Mouse (Mus musculus) activated CD4-positive, CD25-positive, alpha-beta regulatory T cell, adult 4 months (primary cell): ENCODE data around the gene Foxred1. TPM values are rescaled to one million over a fixed set of nuclear protein-coding genes. Genes with fewer than 3 reads are reported as not detected.
A peak's percentile ranks its signal among the peaks of the same experiment; 100 is the strongest.

ENCODE experiments used
- ATAC-seq: one replicate; pipeline ENCODE4 v1.8.0; 2017
- polyA plus RNA-seq, 2 experiments: library from polyadenylated mRNA; unstranded; fragments of 100-300 nt; shearing (Covaris generic); gene quantifications; one replicate each; pipeline ENCODE4 v1.2.1; 2017

The Foxred1 gene
- polyA plus RNA-seq, 2 experiments from 2014 or later, result 22.8 to 24.7 TPM

GRCm38 (mm10) chr9:35192983-35193542 is 17.8 kb downstream of the Foxred1 start:
- no peak for ATAC-seq

GRCm38 (mm10) chr9:35188700-35189099 is 22.2 kb downstream of the Foxred1 start:
- no peak for ATAC-seq

- ATAC-seq, result no peak
Measured at GRCm38 (mm10) chr9:35187351-35187903, 23.4 kb downstream of the Foxred1 start.

GRCm38 (mm10) chr9:35186430-35186829 is 24.4 kb downstream of the Foxred1 start:
- ATAC-seq, result no peak

GRCm38 (mm10) chr9:35183359-35183758 is 27.5 kb downstream of the Foxred1 start:
- no peak for ATAC-seq

- ATAC-seq, result no peak
Measured at GRCm38 (mm10) chr9:35182832-35183231, 28.0 kb downstream of the Foxred1 start.

GRCm38 (mm10) chr9:35176124-35176659 is 34.7 kb downstream of the Foxred1 start:
- ATAC-seq, result peak; percentile 0

- ATAC-seq, result peak; percentile 97
Measured at GRCm38 (mm10) chr9:35175251-35176123, 35.4 kb downstream of the Foxred1 start, which contains the start of gene Dcps. Gene Dcps (minus strand): TSS chr9:35176061.

- no peak for ATAC-seq
Measured at GRCm38 (mm10) chr9:35173331-35173730, 37.5 kb downstream of the Foxred1 start.

GRCm38 (mm10) chr9:35170071-35170470 is 40.8 kb downstream of the Foxred1 start:
- ATAC-seq, result no peak

- no peak for ATAC-seq
Measured at GRCm38 (mm10) chr9:35166798-35167635, 43.8 kb downstream of the Foxred1 start.

DNA sequence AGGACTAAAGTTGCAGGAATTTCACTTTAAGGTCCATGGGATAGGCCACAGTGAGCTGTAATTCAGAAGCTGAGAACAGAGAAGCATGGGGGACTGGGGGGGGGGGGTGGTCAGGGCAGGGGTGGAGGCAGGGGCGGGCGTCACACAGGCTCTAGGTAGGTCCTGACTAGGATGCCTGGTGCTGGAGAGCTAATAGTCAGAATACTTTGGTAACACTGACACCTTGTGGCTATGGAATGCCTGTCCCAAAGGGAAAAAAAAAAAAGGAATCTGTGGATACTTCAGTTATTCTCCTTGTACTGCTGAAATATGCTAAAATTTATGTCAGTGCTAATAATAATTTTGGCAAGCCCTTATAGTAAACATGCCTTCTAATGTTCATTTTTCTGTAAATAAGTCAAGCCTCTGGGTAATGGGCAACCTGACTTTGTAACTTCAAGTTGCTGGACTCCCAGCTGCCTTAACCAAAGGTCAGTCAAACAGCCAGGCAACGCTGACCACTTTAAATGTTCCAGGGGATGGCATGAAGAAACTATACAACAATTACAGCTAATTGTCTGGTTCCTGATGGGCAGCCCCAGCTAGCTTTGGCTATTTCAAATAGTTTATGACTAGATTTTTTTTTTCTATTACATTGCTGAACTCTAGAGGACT is 44.6 kb downstream of the Foxred1 start:
- ATAC-seq, result peak; percentile 49

DNA sequence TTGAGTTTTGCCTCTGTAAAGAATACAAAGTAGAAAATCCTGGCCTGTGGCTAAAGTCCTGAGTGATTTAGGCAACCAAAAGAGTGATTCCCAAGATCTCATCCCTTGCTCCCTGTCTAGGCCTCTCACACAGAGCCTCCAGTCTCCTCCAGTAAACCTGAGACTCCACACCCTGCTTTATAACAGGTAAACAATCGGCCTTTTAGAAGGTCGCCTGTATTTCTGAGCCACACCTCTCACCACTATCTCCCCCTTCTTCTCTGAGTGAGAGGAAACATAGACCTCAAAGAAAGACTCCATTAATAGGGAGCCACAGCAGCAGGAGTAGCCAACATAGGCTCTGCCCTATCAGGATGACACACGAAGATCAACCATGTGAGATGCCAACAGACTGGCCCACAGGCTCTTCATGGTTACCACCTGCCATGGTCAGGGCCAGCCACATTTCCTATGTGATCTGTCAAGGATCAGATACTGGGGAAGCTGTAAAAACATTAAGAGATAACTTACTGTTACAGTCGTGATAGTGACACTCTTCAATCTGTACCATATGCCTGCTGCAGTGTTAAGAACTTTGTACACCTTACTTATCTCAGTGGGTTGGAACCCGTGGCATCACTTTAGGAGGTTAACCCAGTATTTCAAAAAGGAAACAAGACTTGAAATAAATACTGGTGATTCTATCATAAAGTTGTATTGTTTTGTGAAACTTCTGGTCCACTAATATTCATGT is 46.5 kb downstream of the Foxred1 start:
- ATAC-seq, result no peak

- peak; percentile 38 for ATAC-seq
Measured at GRCm38 (mm10) chr9:35163011-35163690, 47.7 kb downstream of the Foxred1 start.

- ATAC-seq, result no peak
Measured at GRCm38 (mm10) chr9:35161721-35162120, 49.1 kb downstream of the Foxred1 start.

DNA sequence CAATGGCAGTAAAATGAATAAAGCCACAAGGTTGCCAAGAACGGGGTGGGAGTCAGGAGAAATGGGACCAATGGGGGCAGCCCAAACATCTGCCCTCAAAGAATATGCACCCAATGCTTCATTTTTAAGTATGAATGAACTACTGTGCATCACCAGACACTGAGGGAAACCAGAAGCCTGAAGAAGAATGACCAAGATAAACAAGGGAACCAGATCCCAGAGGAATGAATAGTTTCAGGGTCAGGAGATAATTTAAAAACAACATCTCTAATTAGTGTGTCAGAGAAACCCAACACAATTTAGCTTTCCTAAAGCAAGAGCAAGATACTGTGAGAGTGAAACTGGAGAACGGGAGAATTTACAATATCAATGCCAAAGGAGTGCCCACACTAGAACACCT is 50.2 kb downstream of the Foxred1 start:
- no peak for ATAC-seq

- ATAC-seq, result no peak
Measured at GRCm38 (mm10) chr9:35158477-35158876, 52.4 kb downstream of the Foxred1 start.

DNA sequence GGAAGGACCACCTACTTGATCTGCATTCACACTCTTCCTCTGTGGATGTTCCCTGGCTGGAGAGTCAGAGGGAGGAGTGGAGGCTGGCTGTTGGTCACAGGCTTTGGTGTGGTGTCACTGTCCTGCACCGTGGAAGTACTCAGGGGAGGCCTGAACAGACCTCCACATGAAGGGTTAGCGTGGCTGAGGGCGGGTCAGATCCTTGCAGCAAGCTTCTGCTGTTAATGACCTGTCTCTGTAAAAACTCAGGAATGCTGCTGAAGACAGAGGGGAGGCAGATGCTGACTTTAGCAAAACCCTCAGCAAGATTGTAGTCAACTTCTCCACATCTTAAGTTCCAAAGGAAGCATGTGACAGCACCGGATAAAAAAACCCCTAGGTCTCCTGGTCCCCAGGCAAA is 54.0 kb downstream of the Foxred1 start:
- ATAC-seq, result no peak

GRCm38 (mm10) chr9:35156002-35156710 is 54.7 kb downstream of the Foxred1 start:
- no peak for ATAC-seq
